Mouse (Mus musculus): ENCODE measurements around the gene Zbtb6. TPM values are rescaled to one million over a fixed set of nuclear protein-coding genes. Genes with fewer than 3 reads are reported as not detected.

Gene Zbtb6
- total RNA-seq, 2 experiments from 2014 or later = 2.9 to 3.1 TPM

Other genes starting within 250 kb of the Zbtb6 start
- not detected for gene Olfr366, start 231.6 kb downstream of the Zbtb6 start, total RNA-seq (2021)
- gene Olfr368, start 116.7 kb downstream of the Zbtb6 start, total RNA-seq (2021) = not detected
- 10 to 100 TPM; 11.3 to 12.7 TPM for gene Pdcl, start 83.8 kb downstream of the Zbtb6 start, total RNA-seq (2021)
- gene Rc3h2, start 20.3 kb downstream of the Zbtb6 start, total RNA-seq (2021) = 10 to 100 TPM; 33.4 to 40.7 TPM
- 1 to 10 TPM; 3.7 to 4.0 TPM for gene Zbtb26, start within 50 bp of the Zbtb6 start, total RNA-seq (2021)
- gene Rabgap1, start 108 bp upstream of the Zbtb6 start, total RNA-seq (2021) = 10 to 100 TPM; 25.3 to 27.2 TPM
- under 1 TPM; 0.51 to 0.83 TPM for gene Gpr21, start 73.2 kb upstream of the Zbtb6 start, total RNA-seq (2021)

Data from gastrocnemius, postnatal 25 days (tissue).